Mouse (Mus musculus) spleen, postnatal 36 days (tissue): ENCODE data around the gene Mrpl34.

Experiments used
- DNase-seq, 2 experiments: peaks; one replicate each; pipeline ENCODE4 v3.0.0; 2022; ENCODE audit warnings: low spot score in 2 of 2, mixed read lengths in 1 of 2

The Mrpl34 gene

GRCm38 (mm10) chr8:71468916-71469315, 4.2 kb downstream of the Mrpl34 start, which contains the start of gene Dda1:
Gene Dda1, plus strand, starts transcription at chr8:71469199.
- DNase-seq: peak; percentile 98 to 99

- peak; percentile 50 to 64 for DNase-seq
These were observed 4.7 kb downstream of the Mrpl34 start for GRCm38 (mm10) chr8:71469411-71469810.

- no peak for DNase-seq
These were observed 5.6 kb downstream of the Mrpl34 start for GRCm38 (mm10) chr8:71470146-71470912.

- no peak for DNase-seq
These were observed 6.1 kb downstream of the Mrpl34 start for GRCm38 (mm10) chr8:71470913-71471255.

- DNase-seq: no peak
These were observed 7.1 kb downstream of the Mrpl34 start for GRCm38 (mm10) chr8:71471861-71472260.

GRCm38 (mm10) chr8:71472601-71473386, 8.0 kb downstream of the Mrpl34 start:
- DNase-seq: no peak

- DNase-seq: no peak
These were observed 9.6 kb downstream of the Mrpl34 start for GRCm38 (mm10) chr8:71474344-71474743.

- no peak for DNase-seq
These were observed 10.3 kb downstream of the Mrpl34 start for GRCm38 (mm10) chr8:71474785-71475701.

GRCm38 (mm10) chr8:71475702-71476075, 10.9 kb downstream of the Mrpl34 start:
- DNase-seq: no peak

- peak; percentile 72 to 73 for DNase-seq
These were observed 11.6 kb downstream of the Mrpl34 start for GRCm38 (mm10) chr8:71476099-71476940.

GRCm38 (mm10) chr8:71477196-71477845, 12.6 kb downstream of the Mrpl34 start:
- no peak for DNase-seq

- no peak for DNase-seq
These were observed 14.2 kb downstream of the Mrpl34 start for GRCm38 (mm10) chr8:71478943-71479342.

- DNase-seq: no peak
These were observed 19.2 kb downstream of the Mrpl34 start for GRCm38 (mm10) chr8:71483932-71484331.

GRCm38 (mm10) chr8:71484736-71485135, 20.0 kb downstream of the Mrpl34 start:
- DNase-seq: no peak

GRCm38 (mm10) chr8:71485142-71486135, 20.7 kb downstream of the Mrpl34 start, which contains the start of gene Ano8:
Gene Ano8, minus strand, starts transcription at chr8:71485963.
- DNase-seq: peak; percentile 86 to 87

GRCm38 (mm10) chr8:71486136-71486529, 21.4 kb downstream of the Mrpl34 start:
- no peak for DNase-seq

- DNase-seq: peak; percentile 80 to 85
These were observed 23.1 kb downstream of the Mrpl34 start, which contains the start of gene Gtpbp3 for GRCm38 (mm10) chr8:71487691-71488445. Gene Gtpbp3, plus strand, starts transcription at chr8:71488103.

GRCm38 (mm10) chr8:71488454-71488853, 23.7 kb downstream of the Mrpl34 start:
- peak; percentile 85 to 92 for DNase-seq
